Mouse (Mus musculus) adrenal gland (tissue): ENCODE measurements around the gene Clec4f.

Source experiments
- intact Hi-C: fragments of 180-260 bp; cut with DNase I; formaldehyde crosslinking; loops from one replicate; pipeline ENCODE4 v1.15.1; 2025
- long read RNA-seq, 2 experiments: library from polyadenylated mRNA; unstranded; transcript quantifications; one replicate each; pipeline ENCODE4 v2.0.0; 2020; ENCODE audit warnings: borderline replicate concordance in 1 of 2; ENCODE audit not compliant: insufficient replicate concordance in 1 of 2

Gene Clec4f
- long read RNA-seq, experiment 1, result 0 reads
- long read RNA-seq, experiment 2, result 0 reads

DNA sequence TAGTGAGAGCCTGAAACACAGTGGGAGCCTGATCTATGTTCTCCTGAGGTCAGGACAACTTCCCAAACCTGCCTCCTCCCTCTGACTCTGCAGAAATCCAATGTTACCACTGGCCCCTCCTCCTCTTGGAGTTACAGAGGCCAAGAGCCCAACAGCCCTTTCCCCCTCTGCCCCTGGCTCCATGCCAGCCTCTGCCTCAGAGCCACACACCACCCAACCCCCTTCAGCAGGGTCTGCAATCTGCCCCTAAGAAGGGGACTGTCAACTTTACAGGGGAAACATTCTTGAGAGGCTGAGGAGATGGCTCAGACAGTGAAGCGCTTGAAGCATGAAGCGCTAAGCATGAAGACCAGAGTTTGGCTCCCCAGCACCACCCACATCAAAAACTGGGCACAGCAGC, at the start of gene Clec4f:
Gene Clec4f, minus strand, starts transcription at position 101 of the 400 bp plus-strand sequence.
- intact Hi-C loops, result no loop called here

DNA sequence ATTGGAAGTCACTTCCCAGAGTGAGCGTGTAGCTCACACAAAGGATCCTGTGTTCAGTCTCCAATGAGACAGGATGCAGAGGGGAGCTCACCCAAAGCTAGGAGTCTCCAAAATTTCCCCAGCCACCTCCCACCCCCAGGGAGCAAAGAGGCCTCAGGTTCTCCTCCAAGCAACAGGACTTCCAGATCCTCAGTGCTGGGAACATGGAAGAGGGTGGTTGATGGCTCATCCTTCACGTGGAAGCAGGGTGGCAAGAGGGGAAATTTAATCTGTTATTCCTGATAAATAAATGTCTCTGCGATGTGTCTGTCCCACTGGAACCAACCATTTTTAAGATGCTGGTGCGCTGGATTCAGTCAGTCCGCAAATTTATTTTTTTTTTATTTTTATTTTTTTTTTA, 48.7 kb upstream of the Clec4f start:
- intact Hi-C loops, result no loop called here

DNA sequence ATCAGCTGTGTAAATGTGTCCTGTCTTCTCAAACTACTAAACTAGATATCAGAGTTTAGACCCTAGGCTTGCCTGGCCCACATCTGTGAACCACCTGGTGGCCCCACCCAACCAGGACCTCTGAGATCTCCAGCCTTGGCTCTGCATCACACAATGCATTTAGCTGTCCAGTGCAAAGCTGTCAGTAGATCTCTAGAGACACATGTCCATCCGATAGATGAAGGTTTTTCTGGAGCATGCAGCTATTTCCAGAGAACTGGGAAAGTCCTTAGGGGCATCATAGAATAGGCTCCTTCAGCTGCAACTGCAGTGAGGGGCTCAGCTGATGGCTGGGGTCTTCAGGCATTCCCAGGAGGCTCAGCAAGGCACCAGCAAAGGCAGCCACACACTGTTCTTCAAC, 48.3 kb upstream of the Clec4f start:
- intact Hi-C loops, result no loop called here

DNA sequence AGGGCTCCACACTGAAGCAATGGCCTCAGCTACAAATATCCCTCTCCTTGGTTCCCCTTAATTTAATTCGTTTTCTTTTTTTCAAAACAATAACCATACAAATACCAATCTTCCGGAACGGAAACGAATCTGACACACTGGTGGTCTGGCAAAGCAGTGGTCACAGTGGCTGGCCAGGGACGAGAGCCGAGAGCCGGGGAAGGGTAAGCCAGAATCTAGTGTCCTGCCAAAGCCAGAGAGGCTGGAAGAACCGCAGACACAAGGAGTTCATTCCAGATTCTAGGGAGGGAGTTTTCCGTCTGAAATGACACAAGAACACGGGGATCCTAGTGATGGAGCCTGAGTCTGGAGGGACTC, 47.7 kb upstream of the Clec4f start:
- intact Hi-C loops, result no loop called here

DNA sequence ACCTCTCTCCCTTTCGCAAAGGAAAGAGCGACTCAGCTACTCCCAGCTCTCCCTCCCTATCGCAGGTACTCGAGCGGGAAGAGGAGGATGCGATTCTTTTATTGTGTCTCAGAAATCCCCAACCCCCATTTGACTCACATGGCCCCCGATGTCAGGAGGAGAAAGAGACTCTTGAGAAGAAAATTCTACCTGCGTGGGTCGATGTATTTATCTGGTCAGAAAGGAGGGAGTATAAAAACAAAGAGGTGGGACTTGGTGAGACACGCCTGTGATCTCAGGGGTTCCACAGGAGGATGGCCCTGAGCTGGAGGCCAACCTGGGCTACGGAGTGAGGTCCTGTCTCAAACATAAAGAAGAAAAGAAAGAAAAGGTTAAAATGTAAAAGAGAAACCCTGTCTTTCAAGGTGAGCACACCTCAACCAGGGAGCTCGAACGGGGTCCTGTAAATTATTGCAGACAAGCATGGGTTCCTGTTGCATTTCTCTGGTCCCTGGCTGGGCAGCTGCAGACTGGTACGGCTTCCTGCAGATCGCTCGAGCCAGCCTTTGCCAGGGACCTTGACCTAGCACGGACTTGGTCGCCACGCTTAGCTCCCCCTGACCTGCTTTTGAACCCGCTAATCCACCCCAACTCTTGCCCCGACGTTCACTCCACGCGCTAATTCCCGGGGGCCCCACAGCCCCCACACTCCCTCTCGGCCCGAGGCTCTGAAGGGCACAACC, 47.2 kb upstream of the Clec4f start:
- intact Hi-C loops, result no loop called here

DNA sequence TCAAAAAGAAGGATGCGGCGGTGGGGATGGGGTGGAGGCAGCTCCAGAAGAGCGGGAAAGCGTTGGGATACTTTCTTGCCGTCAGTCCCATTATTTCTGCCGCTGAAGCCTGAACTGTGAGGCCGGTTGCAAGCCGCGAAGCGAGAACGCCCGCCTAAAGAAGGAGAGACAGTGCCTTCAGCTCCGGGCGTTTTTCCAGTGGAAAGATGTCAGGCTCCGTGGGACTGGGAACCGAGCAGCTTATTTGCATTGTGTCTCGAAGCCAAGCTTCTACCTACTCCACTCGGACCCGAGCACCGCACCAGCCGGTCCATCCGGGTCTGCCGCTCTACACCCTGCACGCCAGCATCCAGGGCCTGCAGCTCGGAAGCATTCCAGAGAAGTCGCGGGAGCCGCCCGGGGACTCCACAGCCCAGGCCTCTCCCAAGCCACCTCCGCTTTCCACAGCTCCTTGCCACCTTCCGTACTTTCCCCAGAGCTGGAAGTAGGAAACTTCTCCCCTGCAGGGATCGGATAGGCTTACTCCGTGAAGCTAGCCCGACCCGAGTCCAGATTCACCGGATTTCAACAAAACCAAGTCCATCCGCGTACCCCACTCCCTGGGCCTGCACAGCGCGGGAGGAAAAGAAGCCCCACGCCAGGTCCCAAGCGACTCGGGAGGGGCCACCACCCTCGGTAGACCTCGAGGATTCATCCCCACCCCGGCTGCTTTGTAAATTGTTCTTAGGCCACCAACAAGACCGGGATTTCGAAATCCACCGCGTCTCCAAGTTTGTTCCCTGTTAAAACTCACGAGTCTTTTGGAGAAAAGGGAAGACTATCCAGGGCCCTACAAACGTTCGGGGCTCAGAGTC, 46.4 kb upstream of the Clec4f start:
- intact Hi-C loops, result no loop called here

DNA sequence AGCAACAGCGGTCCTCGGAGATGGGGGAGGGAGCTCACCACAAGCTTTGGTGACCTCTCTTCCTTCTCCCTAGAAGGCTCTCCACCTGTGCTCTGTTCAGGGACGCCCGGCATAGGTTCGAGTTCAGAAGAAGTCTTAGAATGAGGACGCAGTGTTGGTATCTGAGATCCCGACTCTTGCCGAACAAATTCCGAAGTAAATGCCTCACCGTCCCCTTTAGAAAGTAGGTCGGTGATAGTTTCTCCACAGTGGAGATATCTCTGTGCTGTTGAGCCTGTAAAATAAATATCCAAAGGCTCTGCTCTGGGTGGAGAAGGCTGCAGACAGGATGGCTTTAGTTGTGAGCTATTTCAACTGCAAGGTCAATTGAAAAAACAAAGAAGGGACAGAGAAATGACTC, 45.0 kb upstream of the Clec4f start:
- intact Hi-C loops, result no loop called here

DNA sequence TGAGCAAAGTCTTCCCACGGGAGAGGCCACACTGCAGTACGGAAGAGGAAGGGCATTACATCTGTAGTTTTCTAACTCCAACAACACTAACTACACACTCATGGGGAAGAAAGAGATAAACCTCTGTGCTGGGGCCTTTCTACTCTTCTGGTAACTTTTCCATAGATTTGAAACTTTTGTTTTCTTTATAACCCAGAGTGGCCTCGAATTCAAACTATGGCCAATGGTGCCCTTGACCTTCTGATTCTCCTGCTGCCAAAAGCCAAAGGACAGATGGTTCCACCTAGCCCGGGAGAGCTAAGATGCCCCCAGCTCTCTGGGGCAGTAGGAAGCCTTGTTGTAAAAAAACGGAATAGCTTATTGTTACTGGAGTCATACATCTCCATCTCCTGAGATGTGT, 44.0 kb upstream of the Clec4f start:
- intact Hi-C loops, result no loop called here

DNA sequence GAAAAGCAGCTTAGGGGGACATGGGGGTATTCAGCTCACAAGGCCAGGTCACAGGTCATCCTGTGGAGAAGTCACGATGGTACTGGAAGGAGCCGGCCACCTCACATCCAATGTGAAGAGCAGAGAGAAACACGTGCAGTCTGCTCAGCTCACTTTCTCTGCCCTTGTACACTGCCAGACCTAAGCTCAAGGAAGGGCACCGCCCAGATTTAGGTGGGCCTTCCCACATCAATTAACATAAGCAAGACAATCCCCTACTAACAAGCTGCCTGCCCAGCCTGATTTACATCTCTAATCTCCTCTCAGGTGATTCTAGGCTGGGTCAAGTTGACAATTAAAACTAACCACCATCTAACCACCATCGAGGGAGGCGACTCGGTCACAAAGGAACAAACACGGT, 41.9 kb upstream of the Clec4f start:
- intact Hi-C loops, result no loop called here

DNA sequence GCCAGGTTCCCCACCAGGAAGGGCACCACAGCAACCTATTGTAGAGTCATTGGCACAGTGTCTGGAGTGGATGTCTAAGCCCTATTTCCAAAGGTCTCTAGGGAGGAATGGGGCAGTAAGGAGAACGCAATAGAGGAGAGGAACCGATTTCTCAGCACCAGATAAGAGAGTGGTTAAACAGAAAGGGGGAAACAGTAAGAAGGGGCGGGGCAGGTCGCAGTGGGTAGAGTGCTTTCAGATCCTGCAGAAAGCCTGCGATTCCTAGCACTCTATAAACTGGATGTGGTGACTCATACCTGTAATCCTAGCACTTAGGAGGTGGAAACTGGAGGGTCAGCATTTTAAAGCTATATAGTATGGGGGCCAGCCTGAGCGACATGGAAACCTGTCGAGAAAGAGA, 40.7 kb upstream of the Clec4f start:
- intact Hi-C loops, result no loop called here

DNA sequence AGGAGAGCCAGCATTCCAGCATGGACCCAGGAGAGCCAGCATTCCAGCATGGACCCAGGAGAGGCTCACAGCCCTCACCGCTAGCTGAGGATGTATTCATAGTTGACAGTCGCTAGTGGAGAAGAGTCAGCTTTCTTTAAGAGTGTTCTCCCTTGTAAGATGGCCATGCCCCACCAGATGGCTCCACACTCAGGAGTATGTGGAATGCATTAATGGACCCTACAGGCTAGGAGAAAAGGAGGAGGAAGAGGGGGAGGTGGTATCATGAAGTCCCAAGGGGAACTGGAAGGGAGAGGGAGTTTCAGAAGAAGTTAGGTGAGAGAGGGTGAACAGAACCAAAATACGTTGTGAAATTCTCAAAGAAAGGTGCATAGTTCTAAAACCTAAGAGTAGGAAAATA, 39.7 kb upstream of the Clec4f start:
- intact Hi-C loops, result loop anchor here (2.0 kb wide), 1 partner anchor 35 kb away; no protein-coding TSS in a partner anchor

DNA sequence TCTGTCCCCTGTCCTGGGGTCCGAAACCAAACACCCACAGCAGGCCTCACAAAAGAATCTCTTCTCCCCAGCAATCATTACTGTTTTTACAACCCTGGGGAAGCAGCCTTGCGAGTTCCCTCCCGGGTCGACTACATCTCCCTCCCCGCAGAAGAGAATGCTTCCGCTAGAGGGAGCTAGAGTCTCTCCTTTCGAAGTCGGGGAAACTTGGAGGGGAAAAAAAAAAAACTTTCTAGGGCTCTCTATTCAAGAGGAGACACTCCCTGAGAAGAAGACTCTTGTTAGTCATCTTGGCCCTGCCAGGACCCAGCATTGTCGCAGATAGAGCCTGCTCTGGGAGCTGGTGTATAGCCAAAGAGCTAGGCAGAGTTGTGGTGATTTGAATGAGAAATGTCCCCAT, 37.8 kb upstream of the Clec4f start:
- intact Hi-C loops, result loop anchor here (2.0 kb wide), 1 partner anchor 37 kb away; no protein-coding TSS in a partner anchor

DNA sequence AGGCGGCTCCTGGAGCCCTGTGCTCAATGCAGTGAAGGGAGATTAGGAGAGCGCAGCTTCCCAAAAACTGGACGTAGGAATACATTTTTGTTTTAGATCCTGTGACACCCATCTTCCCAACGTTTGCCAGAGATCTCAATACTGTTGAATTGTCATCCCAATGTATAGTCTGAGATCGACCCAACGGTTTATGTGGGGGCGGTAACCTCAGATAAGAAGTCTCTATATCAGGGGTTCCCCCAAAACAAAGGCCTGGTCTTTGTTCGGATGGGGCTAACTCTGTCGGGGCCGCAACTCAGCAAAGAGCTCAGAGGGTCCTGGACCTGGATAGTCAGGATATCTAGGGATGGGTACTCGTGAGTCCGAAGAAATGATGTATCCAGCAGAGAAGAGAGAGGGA, 37.0 kb upstream of the Clec4f start:
- intact Hi-C loops, result no loop called here

DNA sequence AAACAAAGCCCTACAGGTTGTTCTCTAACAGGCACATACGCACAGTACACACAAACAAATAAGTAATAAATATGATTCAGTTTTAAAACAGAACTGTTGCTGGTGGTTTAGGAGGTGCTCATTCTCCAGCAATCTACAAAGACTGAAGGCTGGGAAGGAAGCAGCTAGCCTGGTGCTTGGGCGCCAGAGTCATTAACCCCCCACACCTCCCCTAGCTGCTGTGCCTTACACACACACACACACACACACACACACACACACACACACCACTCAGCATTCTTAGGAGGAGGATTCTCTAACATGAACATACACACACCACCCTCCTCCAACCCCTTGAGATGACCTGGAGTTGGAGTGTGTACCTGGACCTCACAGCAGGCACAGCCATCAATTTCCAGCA, 34.9 kb upstream of the Clec4f start:
- intact Hi-C loops, result loop anchor here (1.0 kb wide), 1 partner anchor 41 kb away; no protein-coding TSS in a partner anchor

DNA sequence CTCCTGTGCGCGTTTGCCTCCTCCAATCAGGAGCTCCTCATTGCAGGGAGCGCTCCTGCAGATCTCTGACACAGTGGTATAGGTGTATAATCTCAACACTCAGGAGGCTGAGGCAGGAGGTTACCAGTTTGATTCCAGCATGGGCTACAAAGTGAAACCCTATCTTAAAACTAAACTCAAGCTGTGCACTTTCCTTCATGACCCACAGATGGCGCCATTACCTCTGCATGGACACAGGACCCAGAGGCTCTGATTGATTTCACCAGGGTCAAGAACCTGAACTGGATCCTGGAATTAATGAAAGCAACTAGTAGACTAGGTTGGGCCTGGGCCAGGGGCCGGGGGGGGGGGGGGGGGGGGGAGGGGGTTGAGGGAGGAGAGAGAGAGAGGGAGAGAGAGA, 34.3 kb upstream of the Clec4f start:
- intact Hi-C loops, result loop anchor here (1.0 kb wide), 1 partner anchor 40 kb away; no protein-coding TSS in a partner anchor

DNA sequence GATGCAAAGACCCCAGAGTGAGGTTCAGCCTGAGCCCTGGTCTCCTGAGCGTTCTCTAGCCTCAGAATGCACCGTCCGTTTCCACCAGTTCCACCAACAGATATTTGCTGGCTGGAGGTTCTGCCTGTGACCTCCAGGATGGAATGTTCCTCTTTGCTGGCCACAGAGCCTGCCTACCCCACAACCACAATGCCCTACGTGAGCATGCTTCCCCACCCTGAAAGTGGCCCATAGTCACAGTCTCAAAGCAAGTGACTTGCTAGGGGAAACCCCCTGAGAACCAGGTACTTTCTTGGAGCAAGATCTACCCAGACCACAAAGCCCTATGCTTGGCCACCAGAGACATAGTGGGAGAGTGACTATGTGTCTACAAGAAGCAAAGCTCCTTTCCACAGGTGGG, 33.4 kb upstream of the Clec4f start:
- intact Hi-C loops, result no loop called here

DNA sequence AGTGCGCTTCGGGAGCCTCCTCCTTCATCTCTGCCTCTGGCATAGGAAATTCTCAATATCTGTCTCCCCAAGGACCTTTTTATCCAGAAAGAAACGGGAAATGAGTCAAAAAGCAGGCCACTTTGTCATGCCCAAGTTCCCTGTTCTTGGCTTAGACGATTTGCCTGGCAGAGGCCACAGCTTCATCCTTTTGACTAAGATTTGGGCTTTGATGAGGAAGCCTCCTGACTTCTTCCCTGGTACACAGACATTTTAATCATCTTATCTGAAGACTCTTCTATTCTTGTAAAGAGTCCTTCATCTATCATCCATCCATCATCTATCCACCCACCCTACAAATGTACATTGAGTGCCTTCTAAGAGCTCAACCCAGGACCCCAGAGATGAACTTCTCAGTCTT, 21.8 kb upstream of the Clec4f start, which contains the start of gene Cd207:
Gene Cd207, minus strand, starts transcription at position 101 of the 400 bp plus-strand sequence.
- intact Hi-C loops, result loop anchor here (10.0 kb wide), 1 partner anchor 323 kb away; no protein-coding TSS in a partner anchor

DNA sequence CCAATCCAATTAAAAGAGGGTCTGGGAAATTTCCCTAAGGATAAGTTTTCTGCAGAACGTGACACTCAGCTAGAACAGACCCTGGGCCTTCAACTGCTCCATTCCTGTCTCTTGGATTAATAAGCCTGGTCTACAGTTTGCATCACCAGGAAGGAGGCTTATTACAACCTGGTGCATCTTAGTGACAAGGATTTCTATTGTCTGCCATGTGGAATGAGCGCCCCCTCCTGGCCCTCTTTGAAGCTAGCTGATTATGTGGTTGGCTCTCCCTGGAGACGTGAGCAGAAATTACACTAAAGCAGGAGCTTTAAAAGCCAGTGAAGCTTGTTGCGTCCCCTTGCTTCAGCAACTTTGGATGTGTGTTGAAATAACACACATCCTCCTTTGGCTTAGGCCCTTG, 17.4 kb upstream of the Clec4f start:
- intact Hi-C loops, result loop anchor here (2.0 to 10.0 kb wide), 2 partner anchors 91 to 319 kb away; no protein-coding TSS in a partner anchor

DNA sequence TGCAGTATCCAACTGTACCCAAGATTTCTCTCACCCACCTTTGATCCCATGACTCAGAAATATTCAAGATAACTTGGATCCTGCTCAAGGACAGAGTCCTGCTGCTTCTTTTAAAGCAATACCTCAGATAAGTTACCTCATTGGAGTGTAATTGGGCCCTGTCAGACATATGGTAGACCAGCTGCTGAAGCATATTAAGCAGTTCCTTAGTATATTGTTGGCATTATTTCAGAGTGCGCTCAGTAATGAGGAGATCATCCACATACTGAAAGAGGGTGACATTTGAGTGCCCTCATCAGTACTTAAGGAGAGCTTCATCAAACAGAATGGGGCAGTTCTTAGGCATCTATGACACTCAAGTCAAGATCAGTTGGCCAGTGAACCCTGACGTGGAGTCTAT, 9.0 kb upstream of the Clec4f start:
- intact Hi-C loops, result no loop called here

DNA sequence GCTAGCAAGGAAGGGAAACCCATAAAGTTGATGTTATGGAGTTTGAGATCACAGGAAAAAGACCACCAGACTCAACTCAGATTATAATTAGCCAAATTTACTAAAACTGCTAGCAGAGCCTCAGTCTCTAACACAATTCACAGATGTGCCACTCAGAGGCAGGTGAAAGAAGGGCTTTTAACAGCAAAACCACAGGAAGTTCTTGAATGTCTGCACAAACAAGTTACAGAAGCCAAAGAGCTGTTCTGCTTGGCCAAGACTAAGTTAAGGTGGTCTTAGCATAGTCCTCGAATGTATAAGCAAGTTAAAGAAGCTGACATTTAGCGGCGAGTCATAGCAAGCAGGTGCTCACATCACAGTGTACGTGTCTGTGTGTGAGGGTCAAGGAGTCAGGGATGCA, 4.8 kb upstream of the Clec4f start:
- intact Hi-C loops, result no loop called here

DNA sequence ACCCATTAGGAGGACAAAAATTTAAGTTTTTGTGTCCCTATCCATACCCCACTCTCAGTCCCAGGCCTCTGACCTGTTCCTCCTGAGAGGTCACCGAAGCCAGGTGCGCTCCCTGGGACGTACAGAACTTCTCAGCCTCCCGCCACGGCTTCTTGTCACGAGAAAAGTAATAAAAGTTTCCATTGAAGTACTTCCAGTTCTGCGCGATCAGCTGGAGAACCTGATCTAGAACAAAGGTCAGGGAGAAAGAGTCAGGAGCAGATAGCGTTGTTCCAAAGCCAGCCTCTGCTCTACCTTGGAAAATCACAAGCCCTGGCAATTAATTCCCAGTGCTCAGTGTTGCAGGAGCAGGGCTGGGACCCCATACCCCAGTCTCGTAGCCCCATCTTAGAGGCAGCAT, 9.3 kb downstream of the Clec4f start:
- intact Hi-C loops, result no loop called here

DNA sequence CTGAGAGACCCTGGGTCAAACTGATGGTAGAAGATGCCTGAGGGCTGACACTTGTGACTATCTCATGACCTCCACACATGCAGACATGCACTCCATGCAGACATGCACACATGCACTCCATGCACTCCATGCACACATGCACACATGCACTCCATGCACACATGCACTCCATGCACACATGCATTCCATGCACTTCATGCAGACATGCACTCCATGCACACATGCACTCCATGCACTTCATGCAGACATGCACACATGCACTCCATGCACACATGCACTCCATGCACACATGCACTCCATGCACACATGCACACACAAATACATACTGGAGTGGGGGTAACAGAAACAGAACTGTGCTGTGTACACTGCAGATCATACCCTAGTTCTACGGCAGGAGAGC, 20.7 kb downstream of the Clec4f start:
- intact Hi-C loops, result no loop called here
